Mouse (Mus musculus): ENCODE results near the gene Hspa12a. TPM values are rescaled to one million over a fixed set of nuclear protein-coding genes. Genes with fewer than 3 reads are reported as not detected.
A peak's percentile ranks its signal among the peaks of the same experiment; 100 is the strongest.

Gene Hspa12a
- polyA plus RNA-seq, 1 experiment from 2014 or later: 8.1 TPM

DNA sequence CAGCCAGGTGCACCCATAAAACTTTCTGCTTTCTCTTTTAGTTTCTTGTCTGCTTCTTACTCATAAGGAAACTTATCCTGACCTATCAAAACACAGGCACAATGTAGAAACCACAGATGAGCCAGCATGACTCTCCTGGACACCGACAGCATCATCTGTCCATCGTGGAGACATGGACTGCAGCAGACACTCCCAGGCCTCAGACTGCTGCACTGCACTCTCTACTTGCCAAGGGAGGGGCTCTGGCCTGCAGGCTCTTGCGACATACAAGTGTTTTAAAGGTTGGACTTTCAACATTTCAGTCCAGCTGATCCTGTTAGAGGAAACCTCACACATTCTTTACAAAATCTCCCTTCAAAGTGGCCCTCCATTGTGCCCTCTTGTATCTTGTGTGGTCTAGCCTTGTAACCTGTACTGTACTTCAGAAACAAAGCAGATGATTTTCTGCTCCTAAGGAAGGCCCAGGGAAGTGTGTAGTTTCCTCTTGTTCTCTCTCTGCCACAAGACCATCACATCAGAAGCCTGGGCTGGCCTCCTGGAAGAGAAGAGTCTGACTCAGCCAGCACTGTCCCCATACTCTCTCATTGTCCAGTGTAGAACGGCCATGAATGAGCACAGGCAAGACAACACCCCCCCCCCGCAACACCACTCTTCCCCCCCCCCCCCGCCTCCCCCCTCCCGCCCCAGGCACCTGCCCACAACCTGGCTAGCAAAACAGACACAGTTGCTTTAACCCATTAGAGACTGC, 92.6 kb downstream of the Hspa12a start:
- Histone ChIP-seq H3K4me3 (no peak overlapping the region), H3K36me3 (replicated peaks) (no peaks in the 10 kb centered on the region), H3K4me1 (peaks cover 6% of the 10 kb centered on the region; the same call in 1 of the 2 replicates), H3K27ac (replicated peaks) (no peak overlapping the region), H3K9me3 (peaks cover under 1% of the 10 kb centered on the region; the same call in 1 of the 2 replicates), H3K27me3 (replicated peaks; ENCODE audit: low read depth, poor library complexity, severe bottlenecking) (no peaks in the 10 kb centered on the region)
- DNase-seq (ENCODE audit: low spot score): no peak
- 66% methylated on average over 7 of the region's 7 CpGs for WGBS

DNA sequence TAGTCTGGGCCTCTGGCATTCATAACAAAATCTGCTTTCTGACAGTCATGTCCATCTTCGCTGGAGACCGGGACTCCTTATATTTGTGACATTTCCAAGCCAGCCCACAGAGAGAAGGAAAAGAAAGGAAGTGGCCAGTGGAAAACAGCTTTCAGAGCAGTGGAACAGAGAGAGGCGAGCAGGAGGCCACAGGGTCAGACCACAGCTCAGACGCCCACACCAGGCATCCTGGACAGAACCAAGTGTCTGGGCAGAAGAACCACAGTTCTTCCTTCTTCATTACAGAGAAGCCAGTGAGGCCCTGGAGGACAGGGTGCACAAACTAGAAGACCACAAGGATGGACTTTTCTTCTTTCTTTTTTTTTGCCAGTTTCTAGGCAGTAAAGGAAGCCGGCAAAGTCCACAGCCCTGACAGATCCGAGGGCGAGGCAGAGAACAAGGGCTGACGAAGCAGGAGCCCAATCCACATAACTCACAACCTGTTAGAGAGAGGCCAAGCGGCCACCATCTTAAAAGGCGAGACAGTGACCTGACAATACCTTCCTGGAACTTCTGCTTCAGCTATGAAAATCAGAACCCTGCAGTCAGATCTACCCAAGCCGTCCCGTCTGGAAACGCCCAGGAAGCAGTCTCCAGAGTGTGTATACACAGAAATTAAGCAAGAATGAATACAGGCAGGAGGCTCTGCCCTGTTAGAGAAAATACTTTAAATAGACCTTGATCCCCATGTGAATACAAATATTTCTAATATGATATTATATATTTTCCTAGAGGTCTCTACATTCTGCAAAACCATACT, 93.9 kb downstream of the Hspa12a start:
- Histone ChIP-seq H3K36me3 (replicated peaks) (no peaks in the 10 kb centered on the region), H3K27ac (replicated peaks) (no peak overlapping the region), H3K4me3 (no peak overlapping the region), H3K27me3 (replicated peaks; ENCODE audit: low read depth, poor library complexity, severe bottlenecking) (no peaks in the 10 kb centered on the region), H3K4me1 (peaks cover under 1% of the 10 kb centered on the region; the same call in 1 of the 2 replicates), H3K9me3 (peaks cover 3% of the 10 kb centered on the region; the same call in 1 of the 2 replicates)
- DNase-seq (ENCODE audit: low spot score): no peak
- 84% methylated on average over 13 of the region's 13 CpGs for WGBS

- Histone ChIP-seq H3K4me1 (peaks cover 30% of the 10 kb centered on the region), H3K9me3 (peaks cover 3% of the 10 kb centered on the region; the same call in 1 of the 2 replicates), H3K4me3 (no peak overlapping the region), H3K36me3 (replicated peaks) (no peaks in the 10 kb centered on the region), H3K27ac (replicated peaks) (no peak overlapping the region), H3K27me3 (replicated peaks; ENCODE audit: low read depth, poor library complexity, severe bottlenecking) (no peaks in the 10 kb centered on the region)
- 86% methylated on average over 3 of the region's 3 CpGs for WGBS
- DNase-seq (ENCODE audit: low spot score): no peak
Observed at GRCm38 (mm10) chr19:58843606-58844005, 99.8 kb downstream of the Hspa12a start.

GRCm38 (mm10) chr19:58840721-58841271, 102.7 kb downstream of the Hspa12a start:
- H3K9me3 ChIP-seq: peaks cover 1% of the 10 kb centered on the region; the same call in 1 of the 2 replicates
- no peaks in the 10 kb centered on the region for H3K36me3 ChIP-seq (replicated peaks)
- DNase-seq (ENCODE audit: low spot score): no peak
- no peak overlapping the region for H3K27ac ChIP-seq (replicated peaks)
- peaks cover 39% of the 10 kb centered on the region for H3K4me1 ChIP-seq
- WGBS: 86% methylated on average over 5 of the region's 5 CpGs
- H3K27me3 ChIP-seq (replicated peaks; ENCODE audit: low read depth, poor library complexity, severe bottlenecking): no peaks in the 10 kb centered on the region
- H3K4me3 ChIP-seq: no peak overlapping the region

- Histone ChIP-seq H3K27me3 (replicated peaks; ENCODE audit: low read depth, poor library complexity, severe bottlenecking) (no peaks in the 10 kb centered on the region), H3K9me3 (no peaks in the 10 kb centered on the region), H3K4me1 (peaks cover 39% of the 10 kb centered on the region), H3K4me3 (no peak overlapping the region), H3K36me3 (replicated peaks) (no peaks in the 10 kb centered on the region), H3K27ac (replicated peaks) (no peak overlapping the region)
- WGBS: 91% methylated on average over 4 of the region's 4 CpGs
- no peak for DNase-seq (ENCODE audit: low spot score)
Observed at GRCm38 (mm10) chr19:58839806-58840205, 103.6 kb downstream of the Hspa12a start.

DNA sequence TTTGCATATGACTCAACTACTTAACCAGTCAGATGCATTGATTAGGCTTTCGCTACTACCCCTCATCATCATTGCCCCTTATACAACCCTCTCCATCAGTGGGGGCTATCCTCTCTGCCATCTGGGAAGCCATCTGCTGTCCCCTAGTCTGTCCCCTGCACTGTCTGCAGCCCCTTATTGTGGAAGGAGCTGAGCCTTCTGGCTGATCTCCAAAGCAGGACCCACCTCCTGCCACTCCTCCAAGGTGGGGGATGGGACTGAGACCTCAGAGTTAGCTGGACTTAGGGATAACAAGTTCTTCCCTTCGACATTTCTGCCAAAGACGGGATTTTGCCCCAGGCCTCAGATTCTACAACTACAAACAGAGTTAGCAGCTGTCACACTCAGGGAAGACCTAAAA, 104.1 kb downstream of the Hspa12a start:
- Histone ChIP-seq H3K27ac (replicated peaks) (peak overlapping the region; percentile 59; the same call in 1 of the 2 replicates), H3K4me1 (peaks cover 39% of the 10 kb centered on the region), H3K4me3 (no peak overlapping the region), H3K9me3 (no peaks in the 10 kb centered on the region), H3K27me3 (replicated peaks; ENCODE audit: low read depth, poor library complexity, severe bottlenecking) (no peaks in the 10 kb centered on the region), H3K36me3 (replicated peaks) (no peaks in the 10 kb centered on the region)
- 58% methylated on average over 3 of the region's 3 CpGs for WGBS
- DNase-seq (ENCODE audit: low spot score): no peak

DNA sequence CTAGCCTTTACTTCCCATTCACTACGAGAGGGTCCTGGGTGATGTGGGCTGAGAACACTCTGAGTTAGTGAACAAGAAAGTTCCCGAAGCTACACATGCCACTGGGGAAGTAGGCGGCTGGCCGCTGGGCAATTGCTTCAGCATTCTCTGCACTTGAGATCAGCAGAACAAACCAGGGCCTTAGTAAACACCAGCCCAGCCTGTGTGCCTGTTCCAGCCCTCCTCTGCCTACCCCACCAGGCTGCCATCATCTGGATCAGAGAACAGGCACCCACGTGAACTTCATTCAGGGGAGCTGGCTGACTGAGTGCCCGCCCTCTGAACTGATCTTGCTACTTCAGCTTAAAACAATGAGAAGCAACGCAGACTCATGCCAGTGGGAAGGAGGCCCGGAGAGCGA, 104.7 kb downstream of the Hspa12a start:
- H3K4me1 ChIP-seq: peaks cover 41% of the 10 kb centered on the region
- WGBS: 76% methylated on average over 9 of the region's 9 CpGs
- H3K4me3 ChIP-seq: no peak overlapping the region
- no peaks in the 10 kb centered on the region for H3K27me3 ChIP-seq (replicated peaks; ENCODE audit: low read depth, poor library complexity, severe bottlenecking)
- H3K27ac ChIP-seq (replicated peaks): peak overlapping the region; percentile 59; the same call in 1 of the 2 replicates
- DNase-seq (ENCODE audit: low spot score): no peak
- H3K36me3 ChIP-seq (replicated peaks): no peaks in the 10 kb centered on the region
- no peaks in the 10 kb centered on the region for H3K9me3 ChIP-seq

DNA sequence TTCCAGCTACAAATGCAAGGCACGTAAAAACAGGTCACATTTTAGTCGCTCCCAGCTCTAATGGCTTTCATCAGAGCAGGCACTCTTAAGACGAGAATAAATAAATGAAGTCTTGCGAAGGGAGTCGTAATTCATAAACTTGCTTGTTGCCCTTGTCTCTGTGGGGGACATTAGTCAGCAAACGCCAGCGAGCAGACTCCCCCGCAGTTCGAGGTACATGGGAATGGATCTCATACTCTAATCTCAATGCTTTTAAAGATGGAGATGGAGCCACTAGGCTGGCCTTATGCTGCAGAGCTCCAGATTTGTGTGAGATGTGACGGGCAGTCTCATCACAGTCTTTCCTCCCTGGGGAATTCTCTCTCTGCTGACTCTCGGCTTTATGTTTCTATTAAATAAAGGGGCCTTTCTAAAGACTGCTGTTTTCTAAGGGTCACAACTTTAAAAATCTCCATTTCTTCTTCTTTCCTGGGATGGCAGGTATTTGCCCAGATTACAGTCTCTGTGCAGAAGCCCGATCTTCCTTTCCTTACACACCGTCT, 109.7 kb downstream of the Hspa12a start:
- no peak overlapping the region for H3K27ac ChIP-seq (replicated peaks)

GRCm38 (mm10) chr19:58832988-58833387, 110.5 kb downstream of the Hspa12a start:
- Histone ChIP-seq H3K27ac (replicated peaks) (no peak overlapping the region), H3K4me1 (peaks cover 7% of the 10 kb centered on the region; the same call in 1 of the 2 replicates), H3K27me3 (replicated peaks; ENCODE audit: low read depth, poor library complexity, severe bottlenecking) (no peaks in the 10 kb centered on the region), H3K4me3 (no peak overlapping the region), H3K9me3 (no peaks in the 10 kb centered on the region), H3K36me3 (replicated peaks) (no peaks in the 10 kb centered on the region)
- no peak for DNase-seq (ENCODE audit: low spot score)
- 82% methylated on average over 2 of the region's 2 CpGs for WGBS

More for the DNA sequence above, 109.7 kb downstream of the Hspa12a start:
- no peak overlapping the region for H3K4me3 ChIP-seq
- WGBS: 78% methylated on average over 13 of the region's 13 CpGs
- no peaks in the 10 kb centered on the region for H3K36me3 ChIP-seq (replicated peaks)
- peaks cover 14% of the 10 kb centered on the region for H3K4me1 ChIP-seq
- no peak for DNase-seq (ENCODE audit: low spot score)
- no peaks in the 10 kb centered on the region for H3K9me3 ChIP-seq
- H3K27me3 ChIP-seq (replicated peaks; ENCODE audit: low read depth, poor library complexity, severe bottlenecking): no peaks in the 10 kb centered on the region

DNA sequence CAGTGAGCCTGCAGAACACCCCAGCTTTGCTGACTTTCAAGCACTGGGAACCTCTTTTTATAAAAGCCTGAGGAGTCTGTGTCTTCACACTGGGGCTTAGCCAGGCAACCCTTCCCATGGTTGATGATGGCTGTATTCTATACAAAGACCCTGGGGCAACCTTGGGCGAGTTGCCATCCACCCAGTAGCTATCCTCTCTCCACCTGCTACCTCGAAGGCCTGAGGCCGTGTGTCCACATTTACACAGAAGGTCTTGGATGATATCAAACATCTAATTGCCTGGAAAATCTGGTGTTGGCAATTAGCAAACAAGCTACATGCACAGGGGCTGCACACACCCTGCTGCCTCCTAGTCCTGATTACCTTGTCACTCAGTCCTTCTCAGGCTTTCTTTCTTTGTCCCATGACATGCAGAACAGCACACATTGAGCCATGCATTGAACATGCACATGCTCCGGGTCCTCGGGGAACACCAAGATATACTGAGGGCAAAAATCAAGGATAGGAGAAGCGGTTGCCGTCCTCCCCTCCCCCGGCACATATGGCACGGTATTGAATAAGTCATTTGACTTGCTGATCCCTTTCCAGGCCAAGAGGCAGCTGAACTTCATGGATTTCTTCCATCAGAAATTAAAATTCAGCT, 112.1 kb downstream of the Hspa12a start:
- no peaks in the 10 kb centered on the region for H3K9me3 ChIP-seq
- DNase-seq (ENCODE audit: low spot score): no peak
- H3K4me3 ChIP-seq: no peak overlapping the region
- H3K27me3 ChIP-seq (replicated peaks; ENCODE audit: low read depth, poor library complexity, severe bottlenecking): no peaks in the 10 kb centered on the region
- H3K27ac ChIP-seq (replicated peaks): no peak overlapping the region; the same call in 1 of the 2 replicates
- WGBS: 86% methylated on average over 9 of the region's 9 CpGs
- no peaks in the 10 kb centered on the region for H3K36me3 ChIP-seq (replicated peaks)
- H3K4me1 ChIP-seq: peaks cover 5% of the 10 kb centered on the region; the same call in 1 of the 2 replicates

- Histone ChIP-seq H3K36me3 (replicated peaks) (no peaks in the 10 kb centered on the region), H3K27me3 (replicated peaks; ENCODE audit: low read depth, poor library complexity, severe bottlenecking) (no peaks in the 10 kb centered on the region), H3K4me3 (no peak overlapping the region), H3K4me1 (peaks cover 5% of the 10 kb centered on the region; the same call in 1 of the 2 replicates), H3K27ac (replicated peaks) (no peak overlapping the region), H3K9me3 (no peaks in the 10 kb centered on the region)
- 92% methylated on average over 7 of the region's 7 CpGs for WGBS
- no peak for DNase-seq (ENCODE audit: low spot score)
Observed at GRCm38 (mm10) chr19:58830182-58830581, 113.3 kb downstream of the Hspa12a start.

DNA sequence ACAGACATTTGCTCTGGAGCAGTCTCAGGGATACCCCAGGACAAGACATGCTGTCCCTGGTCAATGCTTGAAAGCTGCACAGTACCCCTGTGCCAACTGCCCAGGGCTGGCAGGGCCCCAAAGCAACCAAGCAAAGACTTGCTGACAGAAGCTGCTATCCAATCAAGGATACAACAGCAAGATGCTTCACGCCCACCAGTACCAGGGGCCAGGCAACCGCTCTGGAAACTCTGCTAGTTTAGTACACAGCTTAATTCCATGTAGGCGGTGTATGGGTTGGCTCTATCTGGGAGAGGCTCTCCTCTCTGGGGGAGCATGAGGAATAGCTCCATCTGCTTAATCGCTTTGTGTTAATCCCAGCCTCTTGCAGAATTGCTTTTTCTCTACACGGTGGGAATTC, 113.9 kb downstream of the Hspa12a start:
- no peak overlapping the region for H3K4me3 ChIP-seq
- H3K9me3 ChIP-seq: no peaks in the 10 kb centered on the region
- no peaks in the 10 kb centered on the region for H3K27me3 ChIP-seq (replicated peaks; ENCODE audit: low read depth, poor library complexity, severe bottlenecking)
- DNase-seq (ENCODE audit: low spot score): no peak
- H3K4me1 ChIP-seq: peaks cover 5% of the 10 kb centered on the region; the same call in 1 of the 2 replicates
- no peaks in the 10 kb centered on the region; the same call in 1 of the 2 replicates for H3K36me3 ChIP-seq (replicated peaks)
- no peak overlapping the region for H3K27ac ChIP-seq (replicated peaks)
- 86% methylated on average over 5 of the region's 5 CpGs for whole genome bisulfite sequencing
